ENCODE assay signal across 19 mouse cellular contexts in the genomic region with DNA sequence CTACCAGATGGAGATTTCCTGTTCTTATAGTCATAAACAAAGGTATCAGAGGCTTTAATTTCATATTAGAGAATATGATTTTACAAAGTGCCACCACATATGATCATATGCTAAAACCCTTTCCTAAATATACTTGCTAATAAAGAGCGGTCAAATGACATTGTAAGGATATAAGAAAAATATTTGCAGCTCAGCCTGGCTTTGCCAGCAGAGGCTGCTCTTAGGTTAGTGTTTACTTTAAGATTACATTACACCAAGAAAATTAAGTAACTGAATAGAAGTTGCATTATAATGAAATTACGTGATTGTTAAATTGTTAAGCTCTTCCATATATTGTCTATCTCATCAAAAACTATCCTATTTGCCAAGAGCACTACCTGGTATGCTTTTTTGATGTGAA.
DNase-seq lines count a peak whose midpoint lies in the region; ATAC-seq and TF ChIP-seq lines count a peak whose summit lies in the region.
"Had no signal": no experiment of that assay in that cellular context is flagged by ENCODE, and none has a peak within 500 bp of the region (broad histone marks: within the 10 kb centered on the region; RNA-seq: fewer than 3 reads in every experiment).

No protein-coding gene starts in this region.

- H3K27ac ChIP-seq in layer of hippocampus, adult 2 months = peak overlapping the region; percentile 71
- H3K27ac ChIP-seq in lung, embryonic 14.5 days (ENCODE audit: low read depth) = no peak overlapping the region
- H3K27ac ChIP-seq in stomach, postnatal 0 days (replicated peaks) = no peak overlapping the region
- no peak overlapping the region for H3K27ac ChIP-seq in liver, postnatal 0 days (ENCODE audit: low read depth)
- H3K27ac ChIP-seq: embryonic facial prominence, embryonic 10.5 days; embryonic facial prominence, embryonic 12.5 days; forebrain, embryonic 13.5 days; forebrain, embryonic 15.5 days had no signal

- no peak for ATAC-seq in lung, embryonic 14.5 days (ENCODE audit: insufficient read depth)
- ATAC-seq in stomach, postnatal 0 days (ENCODE audit: low FRiP score, low TSS enrichment) = no peak
- ATAC-seq in liver, postnatal 0 days = no peak
- ATAC-seq: forebrain, embryonic 13.5 days; forebrain, embryonic 15.5 days had no signal

- no peaks in the 10 kb centered on the region for H3K27me3 ChIP-seq in lung, embryonic 14.5 days (ENCODE audit: insufficient read depth, low read length)
- H3K27me3 ChIP-seq in stomach, postnatal 0 days (ENCODE audit: control insufficient read depth, insufficient read depth, low read length) = no peaks in the 10 kb centered on the region
- no peaks in the 10 kb centered on the region for H3K27me3 ChIP-seq in liver, postnatal 0 days (ENCODE audit: insufficient read depth, low read length)
- H3K27me3 ChIP-seq: embryonic facial prominence, embryonic 12.5 days; forebrain, embryonic 13.5 days; forebrain, embryonic 15.5 days had no signal

- H3K9me3 ChIP-seq in lung, embryonic 14.5 days (ENCODE audit: low read depth, low read length) = no peaks in the 10 kb centered on the region
- no peaks in the 10 kb centered on the region for H3K9me3 ChIP-seq in stomach, postnatal 0 days (ENCODE audit: control insufficient read depth, low read length)
- no peaks in the 10 kb centered on the region for H3K9me3 ChIP-seq in liver, postnatal 0 days (ENCODE audit: low read length)
- H3K9me3 ChIP-seq: embryonic facial prominence, embryonic 10.5 days; embryonic facial prominence, embryonic 12.5 days; forebrain, embryonic 13.5 days; forebrain, embryonic 15.5 days had no signal

- no peaks in the 10 kb centered on the region for H3K36me3 ChIP-seq in lung, embryonic 14.5 days (ENCODE audit: insufficient read depth)
- no peaks in the 10 kb centered on the region for H3K36me3 ChIP-seq in stomach, postnatal 0 days (ENCODE audit: control insufficient read depth, insufficient read depth, low read length)
- H3K36me3 ChIP-seq in liver, postnatal 0 days (replicated peaks; ENCODE audit: insufficient read depth, low read length) = no peaks in the 10 kb centered on the region
- H3K36me3 ChIP-seq: embryonic facial prominence, embryonic 10.5 days; embryonic facial prominence, embryonic 12.5 days; forebrain, embryonic 15.5 days had no signal

- H3K4me2 ChIP-seq in lung, embryonic 14.5 days = no peak overlapping the region
- no peak overlapping the region for H3K4me2 ChIP-seq in stomach, postnatal 0 days (replicated peaks; ENCODE audit: low read depth)
- no peak overlapping the region for H3K4me2 ChIP-seq in liver, postnatal 0 days (ENCODE audit: low read depth, low read length)
- H3K4me2 ChIP-seq: embryonic facial prominence, embryonic 12.5 days; forebrain, embryonic 13.5 days; forebrain, embryonic 15.5 days had no signal

- TF ChIP-seq CTCF in layer of hippocampus, adult 2 months (conservative IDR thresholded peaks at IDR 0.05) = peak; percentile 60
- no peak for TF ChIP-seq CTCF in lung, embryonic 14.5 days (IDR thresholded peaks at IDR 0.05; ENCODE audit: low read depth)
- TF ChIP-seq CTCF in stomach, postnatal 0 days (IDR thresholded peaks at IDR 0.05; ENCODE audit: low read depth) = peak; percentile 34
- TF ChIP-seq CTCF in liver, postnatal 0 days (IDR thresholded peaks at IDR 0.05; ENCODE audit: low read depth) = no peak

- 80% methylated on average over 2 of the region's 2 CpGs for WGBS in lung, embryonic 14.5 days
- 61% methylated on average over 2 of the region's 2 CpGs for WGBS in stomach, postnatal 0 days
- 84% methylated on average over 2 of the region's 2 CpGs for WGBS in liver, postnatal 0 days (ENCODE audit: insufficient replicate concordance)

- no peak overlapping the region for H3K4me3 ChIP-seq in layer of hippocampus, adult 2 months
- no peak overlapping the region for H3K4me3 ChIP-seq in lung, embryonic 14.5 days (ENCODE audit: low read depth, low read length)
- no peak overlapping the region for H3K4me3 ChIP-seq in stomach, postnatal 0 days (ENCODE audit: low read depth, low read length)
- no peak overlapping the region for H3K4me3 ChIP-seq in liver, postnatal 0 days (ENCODE audit: low read depth, low read length)
- H3K4me3 ChIP-seq: embryonic facial prominence, embryonic 10.5 days; embryonic facial prominence, embryonic 12.5 days; forebrain, embryonic 13.5 days; forebrain, embryonic 15.5 days had no signal

- no peak for DNase-seq in layer of hippocampus, adult 2 months (ENCODE audit: low spot score in 2 of 2)
- DNase-seq in layer of hippocampus, adult 18-20 months (ENCODE audit: low spot score in 2 of 2) = no peak
- DNase-seq in lung, embryonic 14.5 days = peak; percentile 11
- no peak for DNase-seq in lung, postnatal 4 days
- DNase-seq in brain, adult 2 months (ENCODE audit: low read depth, low spot score) = peak; percentile 6
- DNase-seq in stomach, postnatal 0 days (ENCODE audit: low spot score) = no peak
- DNase-seq in liver, postnatal 0 days = no peak
- DNase-seq: adrenal gland, adult 2 months; adrenal gland, postnatal 10 days; adrenal gland, postnatal 25 days; cerebellum, adult 11-12 months; cerebellum, adult 2 months; cerebellum, adult 9-10 months; cerebellum, postnatal 10 days; cerebellum, postnatal 25 days had no signal

- no peak overlapping the region for H3K9ac ChIP-seq in lung, embryonic 14.5 days
- no peak overlapping the region for H3K9ac ChIP-seq in stomach, postnatal 0 days (ENCODE audit: low read length)
- no peak overlapping the region for H3K9ac ChIP-seq in liver, postnatal 0 days (replicated peaks)
- H3K9ac ChIP-seq: embryonic facial prominence, embryonic 12.5 days; forebrain, embryonic 13.5 days; forebrain, embryonic 15.5 days had no signal

- no peaks in the 10 kb centered on the region for H3K4me1 ChIP-seq in lung, embryonic 14.5 days (ENCODE audit: insufficient read depth)
- no peaks in the 10 kb centered on the region for H3K4me1 ChIP-seq in stomach, postnatal 0 days (replicated peaks; ENCODE audit: control insufficient read depth, insufficient read depth)
- no peaks in the 10 kb centered on the region for H3K4me1 ChIP-seq in liver, postnatal 0 days (ENCODE audit: insufficient read depth)
- H3K4me1 ChIP-seq: embryonic facial prominence, embryonic 10.5 days; embryonic facial prominence, embryonic 12.5 days; forebrain, embryonic 13.5 days; forebrain, embryonic 15.5 days had no signal

- TF ChIP-seq EP300 in stomach, postnatal 0 days (optimal IDR thresholded peaks at IDR 0.05) = no peak
- no peak for TF ChIP-seq EP300 in liver, postnatal 0 days (IDR thresholded peaks at IDR 0.05; ENCODE audit: low read depth)

Comparison
In these comparisons a context has a peak if more than half of its experiments do, and no peak if none do; other contexts are left out.
1. DNase-seq: peak in lung, embryonic 14.5 days (single experiment) and brain, adult 2 months (single experiment); none in layer of hippocampus, adult 2 months (0 of 2), layer of hippocampus, adult 18-20 months (0 of 2), lung, postnatal 4 days (0 of 2), stomach, postnatal 0 days (single experiment) and liver, postnatal 0 days (single experiment).
2. CTCF ChIP-seq: peak in layer of hippocampus, adult 2 months (single experiment) and stomach, postnatal 0 days (single experiment); none in lung, embryonic 14.5 days (single experiment) and liver, postnatal 0 days (single experiment).